Mouse (Mus musculus): ENCODE measurements at regions not wholly inside any gene's neighbourhood (a gene's known extent, or its start where the extent isn't known, plus 50 kb on each side); places are given as distances from the start of the nearest gene placed in this dataset.
A peak's percentile ranks its signal among the peaks of the same experiment; 100 is the strongest.

GRCm38 (mm10) chr2:72728699-72729098 lies 251.5 kb downstream of the Sp3 start:
- TF ChIP-seq CTCF (IDR thresholded peaks at IDR 0.05; ENCODE audit: control insufficient read depth, insufficient read depth, insufficient replicate concordance, low read depth, low read length): peak; percentile 36; the same call in 1 of the 2 replicates
- no peak for TF ChIP-seq POLR2A (IDR thresholded peaks at IDR 0.05; ENCODE audit: control insufficient read depth, low read depth, low read length)
- H3K27me3 ChIP-seq (ENCODE audit: control insufficient read depth, insufficient read depth, low read length): no peaks in the 10 kb centered on the region
- no peak overlapping the region for H3K27ac ChIP-seq (ENCODE audit: control insufficient read depth, insufficient read depth, low read depth, low read length)
- H3K4me1 ChIP-seq (ENCODE audit: control insufficient read depth, insufficient read depth, low read length): no peaks in the 10 kb centered on the region
- no peaks in the 10 kb centered on the region for H3K36me3 ChIP-seq (ENCODE audit: control insufficient read depth, insufficient read depth, low read length)
- no peak overlapping the region for H3K4me3 ChIP-seq (ENCODE audit: control insufficient read depth, low read depth, low read length)

DNA sequence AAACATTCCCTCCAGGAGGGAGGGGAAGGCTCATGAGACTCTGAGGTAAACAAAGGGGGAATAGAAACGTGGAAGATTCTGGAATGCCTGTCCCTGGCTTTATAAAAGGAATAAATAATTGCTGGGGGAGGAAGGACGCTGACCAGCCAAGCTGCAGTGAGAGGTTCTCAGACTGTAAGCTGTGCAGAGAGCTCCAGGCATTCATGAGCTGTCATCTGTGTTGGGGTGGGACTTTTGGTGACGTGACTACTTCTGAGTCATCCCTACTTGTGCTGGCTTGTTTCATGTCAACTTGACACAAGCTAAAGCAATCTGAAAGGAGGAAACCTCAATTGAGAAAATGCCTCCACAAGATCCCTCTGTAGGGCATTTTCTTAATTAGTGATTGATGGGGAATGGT lies 246.9 kb downstream of the Sp3 start:
- no peak for TF ChIP-seq POLR2A (IDR thresholded peaks at IDR 0.05; ENCODE audit: control insufficient read depth, low read depth, low read length)
- TF ChIP-seq CTCF (IDR thresholded peaks at IDR 0.05; ENCODE audit: control insufficient read depth, insufficient read depth, insufficient replicate concordance, low read depth, low read length): no peak
- no peaks in the 10 kb centered on the region for H3K4me1 ChIP-seq (ENCODE audit: control insufficient read depth, insufficient read depth, low read length)
- H3K4me3 ChIP-seq (ENCODE audit: control insufficient read depth, low read depth, low read length): no peak overlapping the region
- H3K36me3 ChIP-seq (ENCODE audit: control insufficient read depth, insufficient read depth, low read length): no peaks in the 10 kb centered on the region
- no peak overlapping the region for H3K27ac ChIP-seq (ENCODE audit: control insufficient read depth, insufficient read depth, low read depth, low read length)
- no peaks in the 10 kb centered on the region for H3K27me3 ChIP-seq (ENCODE audit: control insufficient read depth, insufficient read depth, low read length)

DNA sequence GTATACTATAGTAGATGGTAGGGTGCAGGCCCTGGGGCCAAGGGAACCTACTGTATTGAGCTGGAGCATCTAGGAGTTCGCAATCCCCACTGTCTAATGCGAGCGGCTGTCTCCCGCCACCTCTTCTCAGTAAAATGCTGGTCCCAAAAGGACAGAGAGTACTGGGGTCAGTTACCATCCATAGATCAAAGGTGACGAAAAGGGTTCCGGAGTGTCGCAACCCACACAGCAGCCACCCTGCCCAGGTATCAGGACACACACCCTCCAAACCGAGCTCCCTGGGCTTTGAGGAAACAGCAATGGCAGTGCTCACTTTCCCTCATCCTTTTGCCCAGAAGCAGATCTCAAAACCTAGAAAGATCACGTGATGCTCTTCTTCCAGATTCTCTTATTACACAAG lies 245.2 kb downstream of the Sp3 start:
- no peak for TF ChIP-seq POLR2A (IDR thresholded peaks at IDR 0.05; ENCODE audit: control insufficient read depth, low read depth, low read length)
- TF ChIP-seq CTCF (IDR thresholded peaks at IDR 0.05; ENCODE audit: control insufficient read depth, insufficient read depth, insufficient replicate concordance, low read depth, low read length): no peak
- Histone ChIP-seq H3K36me3 (ENCODE audit: control insufficient read depth, insufficient read depth, low read length) (no peaks in the 10 kb centered on the region), H3K27me3 (ENCODE audit: control insufficient read depth, insufficient read depth, low read length) (no peaks in the 10 kb centered on the region), H3K4me3 (ENCODE audit: control insufficient read depth, low read depth, low read length) (no peak overlapping the region), H3K4me1 (ENCODE audit: control insufficient read depth, insufficient read depth, low read length) (no peaks in the 10 kb centered on the region), H3K27ac (ENCODE audit: control insufficient read depth, insufficient read depth, low read depth, low read length) (no peak overlapping the region)

DNA sequence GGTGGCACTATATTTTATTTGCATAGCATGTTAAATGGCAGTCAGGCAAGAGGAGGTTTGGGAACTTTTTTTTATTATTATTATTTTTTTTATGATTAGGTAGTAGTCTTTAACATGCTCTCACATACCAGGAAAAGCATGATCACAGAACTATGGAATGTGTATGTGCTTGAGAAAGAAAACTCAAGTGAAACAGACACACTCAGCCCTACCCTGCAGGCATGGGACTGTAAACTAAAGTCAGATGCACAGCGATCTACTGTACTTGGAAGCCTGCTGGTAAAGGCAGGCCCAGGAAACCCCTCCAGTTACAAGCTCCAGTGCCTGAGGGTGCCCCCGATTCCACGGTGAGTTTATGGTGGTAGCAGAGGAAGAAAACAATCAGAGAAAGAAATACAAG lies 243.6 kb downstream of the Sp3 start:
- Histone ChIP-seq H3K4me3 (ENCODE audit: control insufficient read depth, low read depth, low read length) (no peak overlapping the region), H3K27ac (ENCODE audit: control insufficient read depth, insufficient read depth, low read depth, low read length) (no peak overlapping the region), H3K27me3 (ENCODE audit: control insufficient read depth, insufficient read depth, low read length) (no peaks in the 10 kb centered on the region), H3K4me1 (ENCODE audit: control insufficient read depth, insufficient read depth, low read length) (peaks cover 6% of the 10 kb centered on the region; the same call in 1 of the 2 replicates), H3K36me3 (ENCODE audit: control insufficient read depth, insufficient read depth, low read length) (no peaks in the 10 kb centered on the region)
- TF ChIP-seq CTCF (IDR thresholded peaks at IDR 0.05; ENCODE audit: control insufficient read depth, insufficient read depth, insufficient replicate concordance, low read depth, low read length) (no peak), POLR2A (IDR thresholded peaks at IDR 0.05; ENCODE audit: control insufficient read depth, low read depth, low read length) (no peak)

DNA sequence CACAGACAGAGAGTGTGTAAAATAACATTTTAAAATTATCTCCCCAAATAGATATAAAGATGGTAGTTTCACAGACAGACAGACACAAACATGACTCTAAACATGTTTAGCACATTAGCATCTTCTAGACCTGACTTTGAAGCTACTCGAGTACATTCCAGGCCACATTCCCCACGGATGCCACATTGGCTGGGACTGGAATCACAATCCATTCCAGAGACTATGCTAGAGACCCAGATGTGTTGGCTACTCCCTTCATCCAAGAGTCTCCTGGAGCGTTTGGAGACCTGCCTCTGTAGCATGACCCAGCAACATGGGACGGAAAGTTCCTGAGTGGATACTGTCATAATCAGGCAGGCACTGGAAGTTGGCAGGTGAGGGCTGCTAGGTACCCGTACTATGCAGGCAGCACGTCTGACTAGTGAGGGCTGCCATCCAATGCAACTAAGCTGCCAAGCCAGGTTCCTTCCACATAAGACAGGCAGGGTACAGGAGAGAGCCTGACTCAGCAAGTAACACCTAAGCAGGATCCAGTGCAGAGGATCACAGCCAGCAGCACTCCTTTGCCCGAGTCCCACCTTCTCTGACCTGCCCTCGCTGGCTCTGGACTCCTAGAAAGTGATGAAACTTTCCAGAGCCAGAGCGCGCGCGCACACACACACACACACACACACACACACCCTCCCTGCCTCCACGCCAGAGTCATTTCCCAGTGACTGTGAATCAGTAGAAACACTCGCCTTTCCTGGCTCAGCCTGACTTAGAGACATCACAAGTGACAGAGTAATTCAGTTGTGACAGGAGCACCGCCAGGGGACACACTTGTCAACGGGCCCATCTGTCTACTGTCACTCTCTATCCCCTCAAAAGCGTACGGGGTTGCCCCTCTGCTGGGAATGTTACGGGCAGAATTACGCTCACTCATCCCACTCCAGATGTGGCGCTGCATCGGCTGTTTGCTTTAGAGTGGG lies 239.6 kb downstream of the Sp3 start:
- H3K4me3 ChIP-seq (ENCODE audit: control insufficient read depth, low read depth, low read length): no peak overlapping the region

GRCm38 (mm10) chr2:72741746-72742145 lies 238.5 kb downstream of the Sp3 start:
- no peaks in the 10 kb centered on the region for H3K36me3 ChIP-seq (ENCODE audit: control insufficient read depth, insufficient read depth, low read length)
- H3K27ac ChIP-seq (ENCODE audit: control insufficient read depth, insufficient read depth, low read depth, low read length): no peak overlapping the region
- TF ChIP-seq CTCF (IDR thresholded peaks at IDR 0.05; ENCODE audit: control insufficient read depth, insufficient read depth, insufficient replicate concordance, low read depth, low read length) (no peak), POLR2A (IDR thresholded peaks at IDR 0.05; ENCODE audit: control insufficient read depth, low read depth, low read length) (no peak)
- no peak overlapping the region for H3K4me3 ChIP-seq (ENCODE audit: control insufficient read depth, low read depth, low read length)
- peaks cover 6% of the 10 kb centered on the region; the same call in 1 of the 2 replicates for H3K4me1 ChIP-seq (ENCODE audit: control insufficient read depth, insufficient read depth, low read length)
- H3K27me3 ChIP-seq (ENCODE audit: control insufficient read depth, insufficient read depth, low read length): no peaks in the 10 kb centered on the region

More for the DNA sequence above, 239.6 kb downstream of the Sp3 start:
- Histone ChIP-seq H3K27ac (ENCODE audit: control insufficient read depth, insufficient read depth, low read depth, low read length) (no peak overlapping the region), H3K36me3 (ENCODE audit: control insufficient read depth, insufficient read depth, low read length) (no peaks in the 10 kb centered on the region), H3K4me1 (ENCODE audit: control insufficient read depth, insufficient read depth, low read length) (peaks cover 6% of the 10 kb centered on the region; the same call in 1 of the 2 replicates), H3K27me3 (ENCODE audit: control insufficient read depth, insufficient read depth, low read length) (no peaks in the 10 kb centered on the region)
- TF ChIP-seq CTCF (IDR thresholded peaks at IDR 0.05; ENCODE audit: control insufficient read depth, insufficient read depth, insufficient replicate concordance, low read depth, low read length): no peak
- no peak for TF ChIP-seq POLR2A (IDR thresholded peaks at IDR 0.05; ENCODE audit: control insufficient read depth, low read depth, low read length)

- H3K4me3 ChIP-seq (ENCODE audit: control insufficient read depth, low read depth, low read length): no peak overlapping the region
- TF ChIP-seq CTCF (IDR thresholded peaks at IDR 0.05; ENCODE audit: control insufficient read depth, insufficient read depth, insufficient replicate concordance, low read depth, low read length) (no peak), POLR2A (IDR thresholded peaks at IDR 0.05; ENCODE audit: control insufficient read depth, low read depth, low read length) (no peak)
Measured at GRCm38 (mm10) chr2:72743651-72744050, 236.6 kb downstream of the Sp3 start.

More at GRCm38 (mm10) chr2:72743651-72744050, 236.6 kb downstream of the Sp3 start:
- Histone ChIP-seq H3K27ac (ENCODE audit: control insufficient read depth, insufficient read depth, low read depth, low read length) (no peak overlapping the region), H3K36me3 (ENCODE audit: control insufficient read depth, insufficient read depth, low read length) (no peaks in the 10 kb centered on the region), H3K4me1 (ENCODE audit: control insufficient read depth, insufficient read depth, low read length) (peaks cover 6% of the 10 kb centered on the region; the same call in 1 of the 2 replicates), H3K27me3 (ENCODE audit: control insufficient read depth, insufficient read depth, low read length) (no peaks in the 10 kb centered on the region)

Data from testis, adult 2 months (tissue).